Mouse (Mus musculus) heart, embryonic 12.5 days (tissue): ENCODE results near the gene Plcb1. TPM values are rescaled to one million over a fixed set of nuclear protein-coding genes. Genes with fewer than 3 reads are reported as not detected.

Source experiments
- ATAC-seq: fragments of 200-750 bp; cut with Nextera tagmentation; 2 replicates; pipeline ENCODE4 v1.8.0; 2017; ENCODE audit warnings: moderate TSS enrichment, moderate library complexity; ENCODE audit not compliant: insufficient number of reproducible peaks, low FRiP score
- H3K27ac ChIP-seq: fragments of 300-500 bp; sonication (generic); 2 replicates; pipeline ENCODE4 v1.5.1; 2016; ENCODE audit warnings: mild to moderate bottlenecking, moderate library complexity; ENCODE audit not compliant: poor library complexity, severe bottlenecking
- H3K27me3 ChIP-seq: fragments of 300-500 bp; sonication (generic); replicated peaks from 2 replicates; pipeline ENCODE4 v1.6.1; 2016; ENCODE audit warnings: mild to moderate bottlenecking, moderate library complexity
- H3K36me3 ChIP-seq: fragments of 300-500 bp; sonication (generic); 2 replicates; pipeline ENCODE4 v1.6.1; 2016; ENCODE audit warnings: mild to moderate bottlenecking, moderate library complexity
- H3K4me1 ChIP-seq: fragments of 300-500 bp; sonication (generic); replicated peaks from 2 replicates; pipeline ENCODE4 v1.6.1; 2016; ENCODE audit warnings: mild to moderate bottlenecking
- H3K4me2 ChIP-seq: fragments of 300-500 bp; sonication (generic); 2 replicates; pipeline ENCODE4 v1.6.1; 2016; ENCODE audit warnings: mild to moderate bottlenecking, moderate library complexity
- H3K4me3 ChIP-seq: fragments of 300-500 bp; sonication (generic); 2 replicates; pipeline ENCODE4 v1.5.1; 2016; ENCODE audit warnings: mild to moderate bottlenecking
- H3K9ac ChIP-seq: fragments of 300-500 bp; sonication (generic); 2 replicates; pipeline ENCODE4 v1.6.1; 2016; ENCODE audit warnings: mild to moderate bottlenecking, moderate library complexity
- H3K9me3 ChIP-seq: fragments of 300-500 bp; sonication (generic); replicated peaks from 2 replicates; pipeline ENCODE4 v1.6.1; 2016; ENCODE audit warnings: mild to moderate bottlenecking, moderate library complexity
- WGBS: fragments of 180-500 bp; shearing (Covaris S2); methylation state at CpG from one replicate; pipeline ENCODE4 v1.1.7; 2016; 5-methylcytosine and 5-hydroxymethylcytosine counted together
- polyA plus RNA-seq: library from polyadenylated mRNA; unstranded; fragments of >200 nt; fragmentation: Nextera tagmentation; extraction: Ambion mirVana; gene quantifications from 2 replicates; pipeline ENCODE4 v1.2.1, GENCODE M21; 2016

Plcb1 gene
- polyA plus RNA-seq, 1 experiment from 2014 or later, result 6.1 TPM

GRCm38 (mm10) chr2:134800226-134800625 lies 14.4 kb downstream of the Plcb1 start:
- H3K27ac ChIP-seq, result no peak overlapping the region
- no peaks in the 10 kb centered on the region for H3K9me3 ChIP-seq
- ATAC-seq, result no peak
- H3K4me3 ChIP-seq, result no peak overlapping the region
- H3K9ac ChIP-seq, result no peak overlapping the region
- H3K4me2 ChIP-seq, result no peak overlapping the region
- 32% methylated on average over 1 of the region's 1 CpGs for WGBS
- H3K36me3 ChIP-seq, result no peaks in the 10 kb centered on the region
- no peaks in the 10 kb centered on the region for H3K27me3 ChIP-seq
- H3K4me1 ChIP-seq, result no peaks in the 10 kb centered on the region

DNA sequence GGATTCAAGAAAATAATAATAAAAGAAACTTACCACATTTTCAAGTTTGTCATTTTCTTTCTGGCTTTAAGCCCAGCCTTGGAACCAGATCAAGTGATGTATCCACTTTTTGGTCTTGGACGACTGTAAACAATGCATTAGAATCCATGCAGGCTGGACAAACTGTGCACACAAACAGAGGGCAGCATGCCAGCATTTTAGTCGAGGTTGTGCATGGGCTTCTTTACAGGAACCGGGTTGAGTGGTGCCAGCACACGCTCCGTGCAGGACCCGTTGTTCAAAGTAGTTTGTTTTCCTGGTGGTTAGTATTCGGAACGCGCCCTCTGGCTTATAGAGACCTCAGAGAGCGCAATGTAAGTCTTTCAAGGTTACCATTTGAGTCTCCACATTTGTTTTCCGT lies 30.5 kb downstream of the Plcb1 start:
- H3K4me3 ChIP-seq, result no peak overlapping the region
- no peaks in the 10 kb centered on the region for H3K36me3 ChIP-seq
- no peaks in the 10 kb centered on the region for H3K9me3 ChIP-seq
- WGBS, result 84% methylated on average over 11 of the region's 11 CpGs
- H3K27ac ChIP-seq, result no peak overlapping the region
- peaks cover 9% of the 10 kb centered on the region for H3K4me1 ChIP-seq
- H3K9ac ChIP-seq, result no peak overlapping the region
- H3K4me2 ChIP-seq, result no peak overlapping the region
- no peak for ATAC-seq
- no peaks in the 10 kb centered on the region for H3K27me3 ChIP-seq

DNA sequence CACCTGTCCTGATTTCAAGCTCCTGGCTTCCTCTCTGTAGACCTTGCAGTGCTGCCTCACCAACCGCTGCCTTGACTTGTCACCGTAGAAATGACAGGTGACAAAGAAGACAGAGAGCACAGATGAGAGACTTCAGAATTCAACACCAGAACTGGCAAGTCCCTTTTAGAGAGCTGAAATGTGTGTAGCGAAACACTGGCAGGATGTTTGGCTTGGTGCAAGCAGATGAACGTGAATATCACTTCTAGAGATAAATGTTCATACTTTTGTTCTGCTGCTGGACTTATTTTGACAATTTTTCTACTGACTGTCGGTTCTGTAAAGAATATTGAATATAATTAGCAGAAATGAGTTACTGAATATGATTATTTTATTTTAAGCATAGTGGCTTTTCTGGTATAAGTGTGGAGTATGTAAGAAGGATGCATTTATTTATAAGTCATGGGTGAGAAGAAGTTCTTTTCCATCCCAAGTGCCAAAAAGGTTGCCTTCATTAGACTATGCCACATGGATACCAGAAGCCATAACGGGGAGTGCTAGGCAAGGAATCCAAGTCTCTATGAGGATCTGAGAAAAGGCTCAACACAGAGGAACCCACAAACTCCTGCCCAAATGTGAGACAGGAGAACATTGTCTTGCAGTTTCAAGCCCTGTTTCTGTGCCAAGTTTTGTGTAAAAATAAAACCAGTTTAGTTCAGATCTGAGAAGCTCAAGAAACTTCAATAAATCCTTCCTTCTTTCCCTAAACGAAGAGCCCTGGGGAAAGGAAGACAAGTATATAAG lies 31.4 kb downstream of the Plcb1 start:
- Histone ChIP-seq H3K27me3 (no peaks in the 10 kb centered on the region), H3K4me3 (no peak overlapping the region), H3K27ac (no peak overlapping the region), H3K4me2 (no peak overlapping the region), H3K36me3 (no peaks in the 10 kb centered on the region), H3K9ac (no peak overlapping the region), H3K4me1 (peaks cover 9% of the 10 kb centered on the region), H3K9me3 (no peaks in the 10 kb centered on the region)
- no peak for ATAC-seq
- WGBS, result 80% methylated on average over 7 of the region's 7 CpGs

DNA sequence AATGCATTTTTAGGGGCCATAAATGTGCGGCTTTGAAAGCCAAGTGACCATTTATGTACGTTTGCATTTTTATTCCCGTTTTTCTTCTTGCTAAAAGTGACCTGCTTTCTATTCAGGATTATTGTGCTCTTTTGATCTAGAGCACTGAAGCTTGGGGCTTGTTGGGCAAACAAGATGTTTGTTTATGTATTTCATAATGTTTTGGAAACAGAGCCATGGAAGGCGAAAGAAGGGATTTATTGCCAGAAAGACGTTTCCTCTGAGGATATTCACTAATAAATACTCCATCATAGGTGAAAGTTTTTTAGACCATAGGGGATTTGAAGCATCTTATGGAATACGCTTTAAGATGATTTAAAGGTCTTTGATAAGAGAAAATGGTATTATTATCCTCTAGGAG lies 35.3 kb downstream of the Plcb1 start:
- Histone ChIP-seq H3K4me1 (peaks cover 10% of the 10 kb centered on the region), H3K9me3 (no peaks in the 10 kb centered on the region), H3K9ac (no peak overlapping the region), H3K27ac (no peak overlapping the region), H3K27me3 (no peaks in the 10 kb centered on the region), H3K4me3 (no peak overlapping the region), H3K36me3 (no peaks in the 10 kb centered on the region), H3K4me2 (no peak overlapping the region)
- ATAC-seq, result no peak
- 78% methylated on average over 6 of the region's 6 CpGs for WGBS

DNA sequence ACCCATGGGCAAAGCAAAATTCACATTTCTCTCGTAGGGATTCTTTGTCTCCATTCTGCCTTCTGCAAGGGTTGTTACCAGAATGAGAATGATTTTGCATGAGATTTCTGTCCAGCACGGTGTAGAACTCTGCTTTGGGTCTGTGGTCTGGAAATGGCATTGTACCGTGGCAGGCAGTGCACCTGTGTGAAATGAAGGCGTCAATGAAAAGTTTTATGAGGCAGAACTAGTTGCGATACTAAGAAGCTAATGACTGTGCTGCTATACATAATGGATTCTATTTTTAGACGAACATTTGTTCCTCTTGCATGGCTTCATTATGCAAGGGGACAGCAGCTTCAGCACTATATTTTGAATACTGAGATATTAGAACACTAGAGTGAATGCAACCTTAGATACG lies 39.8 kb downstream of the Plcb1 start:
- Histone ChIP-seq H3K4me2 (no peak overlapping the region; the same call in 1 of the 2 replicates), H3K4me3 (no peak overlapping the region), H3K9ac (no peak overlapping the region), H3K36me3 (no peaks in the 10 kb centered on the region), H3K27me3 (no peaks in the 10 kb centered on the region), H3K4me1 (peaks cover 12% of the 10 kb centered on the region), H3K27ac (no peak overlapping the region), H3K9me3 (no peaks in the 10 kb centered on the region)
- 63% methylated on average over 7 of the region's 7 CpGs for WGBS
- ATAC-seq, result no peak

DNA sequence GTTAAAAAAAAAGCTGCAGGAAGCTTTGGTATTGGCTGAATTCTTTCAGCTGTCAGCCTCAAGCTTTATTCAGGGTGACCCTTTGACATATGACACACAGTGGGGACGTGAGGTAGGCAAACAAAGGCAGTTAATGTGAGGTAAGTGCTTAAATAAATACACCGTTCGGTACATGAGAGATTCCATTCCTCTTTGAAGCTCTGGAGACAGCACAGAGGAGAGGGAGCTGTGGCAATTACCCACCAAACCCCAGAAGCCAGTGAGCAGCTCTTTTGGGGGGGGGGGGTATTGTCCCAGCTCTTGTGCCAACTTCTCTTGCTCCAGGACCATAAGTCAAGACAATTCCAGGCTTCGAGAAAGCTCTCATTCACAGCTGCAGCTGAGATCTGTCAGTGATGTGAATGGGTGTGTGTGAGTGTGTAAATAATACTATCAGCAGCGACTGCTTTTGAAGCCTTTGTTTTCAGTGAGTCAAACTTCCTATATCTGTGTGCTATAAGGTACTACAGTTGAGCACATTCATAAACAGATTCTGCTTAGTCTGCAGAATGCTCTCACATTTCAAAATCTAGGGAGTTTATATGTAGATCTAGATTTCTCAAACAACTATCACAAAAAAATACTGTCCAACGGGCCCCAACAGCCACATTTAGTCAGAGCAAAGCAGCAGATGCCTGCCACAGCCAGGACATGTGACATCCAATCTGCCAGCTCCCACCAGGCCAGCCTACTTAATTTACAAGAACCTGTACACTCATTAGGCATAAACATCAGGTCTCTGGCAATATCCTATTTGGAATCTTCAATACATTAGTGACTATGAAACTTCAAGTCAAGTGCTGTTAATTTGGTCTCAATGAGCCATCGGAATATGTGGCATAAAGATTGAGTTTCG lies 40.5 kb downstream of the Plcb1 start:
- Histone ChIP-seq H3K27ac (peak overlapping the region; percentile 47; the same call in 1 of the 2 replicates), H3K4me1 (peaks cover 12% of the 10 kb centered on the region), H3K4me3 (no peak overlapping the region), H3K4me2 (0 out of 2 replicates have a peak overlapping the region, but pooled peaks have one; percentile 4), H3K36me3 (no peaks in the 10 kb centered on the region), H3K9ac (no peak overlapping the region), H3K27me3 (no peaks in the 10 kb centered on the region), H3K9me3 (no peaks in the 10 kb centered on the region)
- 38% methylated on average over 8 of the region's 8 CpGs for WGBS
- no peak for ATAC-seq

DNA sequence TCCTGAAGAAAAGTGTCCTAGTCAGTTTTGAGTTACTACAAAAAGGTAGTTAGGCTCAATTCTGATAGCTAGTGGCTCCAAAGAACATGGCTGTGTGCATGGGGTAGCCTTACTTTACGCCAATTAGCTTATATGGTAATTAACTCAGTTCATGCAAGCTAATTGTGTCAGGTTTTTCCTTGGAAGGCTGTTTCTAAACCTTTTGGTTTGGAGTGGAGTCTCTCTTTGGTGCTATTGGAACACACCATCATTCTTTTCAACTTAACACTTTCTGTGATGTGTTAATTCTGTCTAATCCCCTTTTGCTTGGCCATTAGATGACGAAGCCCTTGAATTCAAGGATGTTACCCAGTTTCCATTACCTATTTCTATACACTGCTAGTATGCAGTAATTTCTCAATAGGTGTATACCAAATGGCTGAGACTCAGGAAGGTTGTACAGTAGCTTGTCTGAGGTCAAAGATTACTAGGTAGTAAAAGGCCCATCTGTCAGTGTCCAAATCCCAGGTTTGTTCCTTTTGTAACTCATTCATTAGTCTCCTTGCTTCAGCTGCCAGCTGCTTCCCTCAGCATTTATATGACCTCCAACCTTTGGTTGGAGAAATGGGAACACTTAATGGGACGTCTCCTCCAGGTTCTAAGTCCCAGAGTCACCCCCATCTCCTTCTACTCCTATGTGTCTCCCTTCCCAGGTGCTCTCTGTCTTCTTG lies 42.1 kb downstream of the Plcb1 start:
- no peak overlapping the region for H3K4me3 ChIP-seq
- WGBS, result 83% methylated on average over 3 of the region's 3 CpGs
- H3K4me2 ChIP-seq, result no peak overlapping the region
- H3K27ac ChIP-seq, result no peak overlapping the region
- no peaks in the 10 kb centered on the region for H3K9me3 ChIP-seq
- H3K9ac ChIP-seq, result no peak overlapping the region
- no peaks in the 10 kb centered on the region for H3K36me3 ChIP-seq
- H3K4me1 ChIP-seq, result peaks cover 12% of the 10 kb centered on the region
- no peak for ATAC-seq
- no peaks in the 10 kb centered on the region for H3K27me3 ChIP-seq

- no peak overlapping the region for H3K4me3 ChIP-seq
- H3K9me3 ChIP-seq, result no peaks in the 10 kb centered on the region
- 68% methylated on average over 7 of the region's 7 CpGs for WGBS
- H3K27ac ChIP-seq, result no peak overlapping the region
- ATAC-seq, result no peak
- H3K4me1 ChIP-seq, result no peaks in the 10 kb centered on the region
- H3K36me3 ChIP-seq, result no peaks in the 10 kb centered on the region
- no peaks in the 10 kb centered on the region for H3K27me3 ChIP-seq
- no peak overlapping the region for H3K9ac ChIP-seq
- no peak overlapping the region for H3K4me2 ChIP-seq
These were observed 46.0 kb downstream of the Plcb1 start for GRCm38 (mm10) chr2:134831861-134832260.

DNA sequence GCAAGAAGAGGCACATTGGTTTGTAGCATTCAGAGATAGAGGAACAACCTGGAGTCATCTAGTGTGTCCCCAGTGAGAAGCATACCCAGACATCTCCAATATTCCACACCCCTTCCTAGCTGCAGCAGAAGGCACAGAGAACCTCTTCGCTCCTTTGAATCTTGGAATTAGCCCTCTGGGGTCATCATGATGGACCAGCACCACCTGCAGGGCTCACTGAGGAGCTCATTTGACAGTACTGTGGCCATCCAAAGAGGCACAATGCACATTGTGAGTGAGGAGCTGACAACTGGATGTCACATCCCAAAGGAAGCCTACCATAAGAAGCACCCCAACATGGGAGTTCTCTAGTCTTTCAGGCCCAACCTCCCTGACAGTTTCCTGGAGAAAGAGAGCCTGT lies 50.2 kb downstream of the Plcb1 start:
- Histone ChIP-seq H3K9me3 (no peaks in the 10 kb centered on the region), H3K4me1 (no peaks in the 10 kb centered on the region), H3K36me3 (no peaks in the 10 kb centered on the region), H3K27me3 (no peaks in the 10 kb centered on the region), H3K27ac (no peak overlapping the region), H3K9ac (no peak overlapping the region), H3K4me3 (no peak overlapping the region), H3K4me2 (no peak overlapping the region)
- 68% methylated on average over 1 of the region's 1 CpGs for WGBS
- ATAC-seq, result no peak

DNA sequence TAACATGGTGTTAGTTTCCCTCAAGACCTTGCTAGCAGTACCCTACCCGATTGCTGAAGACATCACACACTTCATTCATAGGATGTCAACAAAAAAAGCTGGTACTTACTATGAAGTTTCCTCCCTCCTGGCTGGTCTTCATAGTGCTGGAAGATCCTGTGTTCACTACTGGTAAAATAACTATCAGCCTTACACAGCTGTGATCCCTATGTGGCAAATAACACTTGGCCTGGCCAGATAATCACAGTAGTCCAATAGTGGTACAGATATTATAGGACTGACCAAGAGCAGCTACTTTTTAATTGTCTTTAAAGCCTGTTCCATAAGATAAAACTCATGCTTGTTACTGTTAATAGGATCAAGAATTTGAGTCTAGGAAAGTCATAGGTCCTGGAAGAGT lies 52.3 kb downstream of the Plcb1 start:
- 85% methylated on average over 1 of the region's 1 CpGs for WGBS
- Histone ChIP-seq H3K9ac (no peak overlapping the region), H3K27ac (no peak overlapping the region), H3K4me2 (no peak overlapping the region), H3K4me1 (no peaks in the 10 kb centered on the region), H3K9me3 (no peaks in the 10 kb centered on the region), H3K36me3 (no peaks in the 10 kb centered on the region), H3K4me3 (no peak overlapping the region), H3K27me3 (no peaks in the 10 kb centered on the region)
- no peak for ATAC-seq

GRCm38 (mm10) chr2:134838888-134839287 lies 53.0 kb downstream of the Plcb1 start:
- Histone ChIP-seq H3K9me3 (no peaks in the 10 kb centered on the region), H3K27ac (no peak overlapping the region), H3K4me3 (no peak overlapping the region), H3K4me2 (no peak overlapping the region), H3K27me3 (no peaks in the 10 kb centered on the region), H3K9ac (no peak overlapping the region), H3K36me3 (no peaks in the 10 kb centered on the region), H3K4me1 (no peaks in the 10 kb centered on the region)
- WGBS, result 63% methylated on average over 1 of the region's 1 CpGs
- no peak for ATAC-seq
